10 mouse cellular contexts compared by ENCODE assay signal in the genomic region with DNA sequence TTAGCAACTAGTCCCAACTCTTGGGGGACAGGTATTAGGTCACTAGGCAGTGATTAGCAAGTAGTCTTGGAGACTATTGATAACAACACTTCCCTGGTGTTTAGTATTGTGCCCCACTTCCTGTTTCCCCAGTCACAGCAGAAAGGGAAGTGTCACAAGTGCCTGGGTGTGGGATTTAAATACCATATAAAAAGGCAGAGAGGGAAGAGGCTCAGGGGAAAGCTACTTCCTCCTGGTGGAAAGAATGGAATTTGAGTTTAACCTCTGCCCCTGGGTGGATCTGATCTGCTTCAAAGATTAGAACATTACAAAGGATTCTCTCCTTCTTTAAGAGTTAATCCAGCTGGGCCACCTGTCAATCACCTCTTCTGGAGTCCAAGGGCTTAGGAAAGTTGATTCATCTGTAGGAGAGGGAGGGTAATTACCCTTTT. TPM values are rescaled to one million over a fixed set of nuclear protein-coding genes. Genes with fewer than 3 reads are reported as not detected.
DNase-seq lines count a peak whose midpoint lies in the region; ATAC-seq and TF ChIP-seq lines count a peak whose summit lies in the region.
"Had no signal": no experiment of that assay in that cellular context is flagged by ENCODE, and none has a peak within 500 bp of the region (broad histone marks: within the 10 kb centered on the region; RNA-seq: fewer than 3 reads in every experiment).

No protein-coding gene starts in this region.

- TF ChIP-seq EP300 in ES-Bruce4 (IDR thresholded peaks at IDR 0.05; ENCODE audit: insufficient read depth, low read depth, low read length): no peak
- no peak for TF ChIP-seq EP300 in liver, postnatal 0 days (IDR thresholded peaks at IDR 0.05; ENCODE audit: low read depth)

- H3K27me3 ChIP-seq in ES-Bruce4 (ENCODE audit: control insufficient read depth, insufficient read depth, low read length, poor library complexity, severe bottlenecking): no peaks in the 10 kb centered on the region
- H3K27me3 ChIP-seq in heart, embryonic 10.5 days (ENCODE audit: insufficient read depth, poor library complexity, severe bottlenecking): no peaks in the 10 kb centered on the region
- H3K27me3 ChIP-seq in liver, postnatal 0 days (ENCODE audit: insufficient read depth, low read length): no peaks in the 10 kb centered on the region
- H3K27me3 ChIP-seq in forebrain, postnatal 0 days (ENCODE audit: insufficient read depth, low read length): no peaks in the 10 kb centered on the region
- H3K27me3 ChIP-seq: limb, embryonic 13.5 days had no signal

- H3K9ac ChIP-seq in ES-Bruce4 (ENCODE audit: low read depth, poor library complexity, severe bottlenecking): no peak overlapping the region
- no peak overlapping the region; the same call in 1 of the 2 replicates for H3K9ac ChIP-seq in liver, postnatal 0 days (replicated peaks)
- no peak overlapping the region for H3K9ac ChIP-seq in forebrain, postnatal 0 days
- H3K9ac ChIP-seq: limb, embryonic 13.5 days had no signal

- peaks cover 6% of the 10 kb centered on the region for H3K4me1 ChIP-seq in ES-Bruce4 (ENCODE audit: control insufficient read depth, insufficient read depth, low read length)
- H3K4me1 ChIP-seq in heart, embryonic 10.5 days: peaks cover 37% of the 10 kb centered on the region
- H3K4me1 ChIP-seq in liver, postnatal 0 days (ENCODE audit: insufficient read depth): peaks cover 37% of the 10 kb centered on the region
- H3K4me1 ChIP-seq in forebrain, postnatal 0 days (ENCODE audit: insufficient read depth): no peaks in the 10 kb centered on the region

- DNase-seq in A20 (ENCODE audit: low read depth, low spot score): peak; percentile 36
- no peak for DNase-seq in heart, embryonic 10.5 days (ENCODE audit: low spot score)
- DNase-seq in liver, postnatal 0 days: no peak
- DNase-seq in ovary, postnatal 10 days (ENCODE audit: low spot score): no peak
- DNase-seq in thymus, postnatal 4 days: no peak
- DNase-seq in forebrain, postnatal 0 days: no peak
- no peak for DNase-seq in thymus, postnatal 36 days
- DNase-seq: right cerebral cortex, postnatal 25 days had no signal

- H3K9me3 ChIP-seq in ES-Bruce4 (replicated peaks; ENCODE audit: control insufficient read depth, insufficient read depth, low read length, poor library complexity, severe bottlenecking): no peaks in the 10 kb centered on the region
- H3K9me3 ChIP-seq in heart, embryonic 10.5 days: no peaks in the 10 kb centered on the region
- no peaks in the 10 kb centered on the region for H3K9me3 ChIP-seq in liver, postnatal 0 days (ENCODE audit: low read length)
- H3K9me3 ChIP-seq in forebrain, postnatal 0 days (ENCODE audit: low read length): no peaks in the 10 kb centered on the region
- H3K9me3 ChIP-seq: limb, embryonic 13.5 days had no signal

- TF ChIP-seq CTCF in ES-Bruce4 (IDR thresholded peaks at IDR 0.05; ENCODE audit: low read depth, low read length): no peak
- TF ChIP-seq CTCF in liver, postnatal 0 days (IDR thresholded peaks at IDR 0.05; ENCODE audit: low read depth): no peak
- no peak for TF ChIP-seq CTCF in forebrain, postnatal 0 days (IDR thresholded peaks at IDR 0.05; ENCODE audit: low read depth)

- ATAC-seq in liver, postnatal 0 days: no peak
- ATAC-seq in forebrain, postnatal 0 days: no peak

- no peak overlapping the region for H3K4me2 ChIP-seq in liver, postnatal 0 days (ENCODE audit: low read depth, low read length)
- no peak overlapping the region for H3K4me2 ChIP-seq in forebrain, postnatal 0 days (ENCODE audit: low read depth)
- H3K4me2 ChIP-seq: limb, embryonic 13.5 days had no signal

- peak overlapping the region; percentile 99 for H3K27ac ChIP-seq in ES-Bruce4 (ENCODE audit: insufficient read depth, low read length)
- H3K27ac ChIP-seq in heart, embryonic 10.5 days: peak overlapping the region; percentile 53; the same call in 1 of the 2 replicates
- peak overlapping the region; percentile 88 for H3K27ac ChIP-seq in liver, postnatal 0 days (ENCODE audit: low read depth)
- H3K27ac ChIP-seq in forebrain, postnatal 0 days (ENCODE audit: low read depth, low read length): no peak overlapping the region
- H3K27ac ChIP-seq: limb, embryonic 13.5 days had no signal

- no peaks in the 10 kb centered on the region for H3K36me3 ChIP-seq in ES-Bruce4 (ENCODE audit: control insufficient read depth, insufficient read depth, low read length, poor library complexity, severe bottlenecking)
- H3K36me3 ChIP-seq in heart, embryonic 10.5 days: no peaks in the 10 kb centered on the region
- no peaks in the 10 kb centered on the region for H3K36me3 ChIP-seq in liver, postnatal 0 days (replicated peaks; ENCODE audit: insufficient read depth, low read length)
- no peaks in the 10 kb centered on the region for H3K36me3 ChIP-seq in forebrain, postnatal 0 days (ENCODE audit: insufficient read depth)
- H3K36me3 ChIP-seq: limb, embryonic 13.5 days had no signal

- no peak for TF ChIP-seq POLR2A in ES-Bruce4 (IDR thresholded peaks at IDR 0.05; ENCODE audit: insufficient read depth, low read length)

- no peak overlapping the region for H3K4me3 ChIP-seq in ES-Bruce4 (ENCODE audit: low read depth, low read length)
- H3K4me3 ChIP-seq in heart, embryonic 10.5 days: no peak overlapping the region
- no peak overlapping the region for H3K4me3 ChIP-seq in liver, postnatal 0 days (ENCODE audit: low read depth, low read length)
- no peak overlapping the region for H3K4me3 ChIP-seq in forebrain, postnatal 0 days (ENCODE audit: low read depth, low read length)
- H3K4me3 ChIP-seq: limb, embryonic 13.5 days had no signal

RNA-seq across cellular contexts. Expression of a gene that starts 12.3 kb away (rescaled TPM):
- polyA plus RNA-seq in ES-Bruce4 (2011; ENCODE audit: insufficient read depth, insufficient read length, low read depth, missing spikeins): 103 and 106 TPM in 2 replicates
- polyA plus RNA-seq in heart, embryonic 10.5 days (2016; fragmentation: Nextera tagmentation; extraction: Ambion mirVana): 5.7 and 7.6 TPM in 2 replicates
- 2.8 and 2.9 TPM in 2 replicates for polyA plus RNA-seq in liver, postnatal 0 days (2015; fragmentation: Nextera tagmentation; extraction: Ambion mirVana)
- total RNA-seq in forebrain, postnatal 0 days (2014; rRNA removed): 16.4 and 22.5 TPM in 2 replicates
- 2.0 and 2.6 TPM in 2 replicates for polyA plus RNA-seq in forebrain, postnatal 0 days (2015; fragmentation: Nextera tagmentation; extraction: Ambion mirVana)

RNA-seq across cellular contexts. Expression of a gene that starts 26.6 kb away (rescaled TPM):
- polyA plus RNA-seq in ES-Bruce4 (2011; ENCODE audit: insufficient read depth, insufficient read length, low read depth, missing spikeins): not detected in 2 replicates
- 0.37 and 1.5 TPM in 2 replicates for polyA plus RNA-seq in heart, embryonic 10.5 days (2016; fragmentation: Nextera tagmentation; extraction: Ambion mirVana)
- polyA plus RNA-seq in liver, postnatal 0 days (2015; fragmentation: Nextera tagmentation; extraction: Ambion mirVana): not detected in 2 replicates
- total RNA-seq in forebrain, postnatal 0 days (2014; rRNA removed): 0.92 and 2.1 TPM in 2 replicates
- polyA plus RNA-seq in forebrain, postnatal 0 days (2015; fragmentation: Nextera tagmentation; extraction: Ambion mirVana): 0.30 and 0.35 TPM in 2 replicates

RNA-seq across cellular contexts. Expression of a gene that starts 43.0 kb away (rescaled TPM):
- polyA plus RNA-seq in ES-Bruce4 (2011; ENCODE audit: insufficient read depth, insufficient read length, low read depth, missing spikeins): 196 and 252 TPM in 2 replicates
- 87.7 and 96.4 TPM in 2 replicates for polyA plus RNA-seq in heart, embryonic 10.5 days (2016; fragmentation: Nextera tagmentation; extraction: Ambion mirVana)
- polyA plus RNA-seq in liver, postnatal 0 days (2015; fragmentation: Nextera tagmentation; extraction: Ambion mirVana): 15.6 and 18.8 TPM in 2 replicates
- total RNA-seq in forebrain, postnatal 0 days (2014; rRNA removed): 25.5 and 27.9 TPM in 2 replicates
- polyA plus RNA-seq in forebrain, postnatal 0 days (2015; fragmentation: Nextera tagmentation; extraction: Ambion mirVana): 31.6 and 33.4 TPM in 2 replicates

RNA-seq across cellular contexts. Expression of a gene that starts 51.6 kb away (rescaled TPM):
- polyA plus RNA-seq in ES-Bruce4 (2011; ENCODE audit: insufficient read depth, insufficient read length, low read depth, missing spikeins): 1.8 and 2.8 TPM in 2 replicates
- 1.6 and 2.4 TPM in 2 replicates for polyA plus RNA-seq in heart, embryonic 10.5 days (2016; fragmentation: Nextera tagmentation; extraction: Ambion mirVana)
- 0.36 and 0.60 TPM in 2 replicates for polyA plus RNA-seq in liver, postnatal 0 days (2015; fragmentation: Nextera tagmentation; extraction: Ambion mirVana)
- 0.38 and 1.1 TPM in 2 replicates for total RNA-seq in forebrain, postnatal 0 days (2014; rRNA removed)
- polyA plus RNA-seq in forebrain, postnatal 0 days (2015; fragmentation: Nextera tagmentation; extraction: Ambion mirVana): 0.34 and 0.65 TPM in 2 replicates

Comparison
In these comparisons a context has a peak if more than half of its experiments do, and no peak if none do; other contexts are left out.
1. RNA of a gene that starts 12.3 kb away (polyA plus RNA-seq): 103 to 106 TPM in ES-Bruce4; 5.7 to 7.6 TPM in heart, embryonic 10.5 days, 2.8 to 2.9 TPM in liver, postnatal 0 days and 2.0 to 2.6 TPM in forebrain, postnatal 0 days; every median in the first group is over 10 times any median in the second.